Mouse (Mus musculus) neural tube, embryonic 14.5 days (tissue): Measurements from ENCODE around the gene Cep78. TPM values are rescaled to one million over a fixed set of nuclear protein-coding genes. Genes with fewer than 3 reads are reported as not detected.

Source experiments
- ATAC-seq: fragments of 200-750 bp; cut with Nextera tagmentation; 2 replicates; pipeline ENCODE4 v1.8.0; 2017; ENCODE audit warnings: low read depth, mild to moderate bottlenecking, moderate TSS enrichment, moderate library complexity
- H3K27ac ChIP-seq: fragments of 300-500 bp; sonication (generic); 2 replicates; pipeline ENCODE4 v1.5.1; 2014; ENCODE audit warnings: low read depth, mild to moderate bottlenecking, control low read depth, low read length, moderate library complexity, mixed read lengths
- H3K27me3 ChIP-seq: fragments of 300-500 bp; sonication (generic); 2 replicates; pipeline ENCODE4 v1.6.1; 2014; ENCODE audit warnings: low read length; ENCODE audit not compliant: control insufficient read depth, insufficient read depth
- H3K36me3 ChIP-seq: fragments of 300-500 bp; sonication (generic); 2 replicates; pipeline ENCODE4 v1.6.1; 2014; ENCODE audit warnings: low read length, mixed read lengths; ENCODE audit not compliant: control insufficient read depth, insufficient read depth
- H3K4me1 ChIP-seq: fragments of 300-500 bp; sonication (generic); 2 replicates; pipeline ENCODE4 v1.6.1; 2014; ENCODE audit warnings: low read length; ENCODE audit not compliant: control insufficient read depth, insufficient read depth
- H3K4me2 ChIP-seq: fragments of 300-500 bp; sonication (generic); 2 replicates; pipeline ENCODE4 v1.6.1; 2014; ENCODE audit warnings: mild to moderate bottlenecking, low read depth, low read length, control low read depth
- H3K4me3 ChIP-seq: fragments of 300-500 bp; sonication (generic); 2 replicates; pipeline ENCODE4 v1.5.1; 2014; ENCODE audit warnings: low read depth, low read length, control low read depth, mixed read lengths
- H3K9ac ChIP-seq: fragments of 300-500 bp; sonication (generic); replicated peaks from 2 replicates; pipeline ENCODE4 v1.6.1; 2014; ENCODE audit warnings: low read depth, mild to moderate bottlenecking, control low read depth, low read length, mixed read lengths
- H3K9me3 ChIP-seq: fragments of 300-500 bp; sonication (generic); 2 replicates; pipeline ENCODE4 v1.6.1; 2016; ENCODE audit warnings: low read length; ENCODE audit not compliant: control insufficient read depth
- WGBS: fragments of 180-500 bp; shearing (Covaris S2); extraction: QIAGEN DNeasy Blood & Tissue Kit; methylation state at CpG from one replicate; pipeline ENCODE4 v1.1.7; 2014; 5-methylcytosine and 5-hydroxymethylcytosine counted together
- polyA plus RNA-seq: library from polyadenylated mRNA; unstranded; fragments of >200 nt; fragmentation: Nextera tagmentation; extraction: Ambion mirVana; gene quantifications from 2 replicates; pipeline ENCODE4 v1.2.1, GENCODE M21; 2014

Cep78 gene
- polyA plus RNA-seq, 1 experiment from 2014 or later, result 30.4 TPM

DNA sequence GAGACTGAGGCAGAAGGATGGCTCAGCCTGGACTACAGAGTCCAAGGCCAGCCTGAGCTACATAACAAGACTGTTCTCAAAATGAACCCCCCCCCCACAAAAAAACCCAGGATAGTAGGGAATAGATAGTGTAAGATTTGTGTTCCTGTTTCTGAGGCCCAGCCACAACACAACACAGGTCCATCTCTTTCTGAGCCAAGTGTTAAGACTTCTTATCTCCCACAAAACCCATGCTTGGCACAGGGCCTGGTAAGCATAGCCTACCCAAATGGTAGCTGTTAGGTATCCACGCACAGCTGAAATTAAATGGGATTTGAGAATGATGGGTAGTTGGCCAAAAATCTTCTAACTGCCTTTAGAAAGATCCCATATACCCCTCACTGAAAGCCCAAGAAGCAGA lies 74.3 kb downstream of the Cep78 start:
- ATAC-seq, result no peak
- H3K9me3 ChIP-seq, result no peaks in the 10 kb centered on the region
- H3K4me1 ChIP-seq, result no peaks in the 10 kb centered on the region
- H3K27me3 ChIP-seq, result no peaks in the 10 kb centered on the region
- H3K36me3 ChIP-seq, result peaks cover 17% of the 10 kb centered on the region; the same call in 1 of the 2 replicates
- no peak overlapping the region for H3K9ac ChIP-seq
- 100% methylated on average over 1 of the region's 1 CpGs for WGBS
- H3K4me2 ChIP-seq, result no peak overlapping the region
- no peak overlapping the region for H3K4me3 ChIP-seq
- no peak overlapping the region for H3K27ac ChIP-seq

GRCm38 (mm10) chr19:15908016-15908415 lies 76.8 kb downstream of the Cep78 start:
- WGBS, result 63% methylated on average over 5 of the region's 5 CpGs
- ATAC-seq, result no peak
- H3K4me1 ChIP-seq, result 0 out of 2 replicates have a peak, but pooled peaks cover 2% of the 10 kb centered on the region
- no peaks in the 10 kb centered on the region for H3K27me3 ChIP-seq
- no peaks in the 10 kb centered on the region for H3K9me3 ChIP-seq
- H3K27ac ChIP-seq, result no peak overlapping the region
- peaks cover 11% of the 10 kb centered on the region; the same call in 1 of the 2 replicates for H3K36me3 ChIP-seq
- H3K4me2 ChIP-seq, result no peak overlapping the region
- no peak overlapping the region for H3K4me3 ChIP-seq
- no peak overlapping the region for H3K9ac ChIP-seq

Other genes with a start within 250 kb of the Cep78 start
- gene Psat1, start 37.7 kb downstream of the Cep78 start, polyA plus RNA-seq, result 65.9 and 66.7 TPM in 2 replicates
- 56.1 and 59.0 TPM in 2 replicates for gene Gnaq, start 147.8 kb upstream of the Cep78 start, polyA plus RNA-seq